Mouse (Mus musculus): Measurements from ENCODE around the gene Isl2. TPM values are rescaled to one million over a fixed set of nuclear protein-coding genes. Genes with fewer than 3 reads are reported as not detected.

Gene Isl2
- polyA plus RNA-seq, 1 experiment = 4.8 TPM

DNA sequence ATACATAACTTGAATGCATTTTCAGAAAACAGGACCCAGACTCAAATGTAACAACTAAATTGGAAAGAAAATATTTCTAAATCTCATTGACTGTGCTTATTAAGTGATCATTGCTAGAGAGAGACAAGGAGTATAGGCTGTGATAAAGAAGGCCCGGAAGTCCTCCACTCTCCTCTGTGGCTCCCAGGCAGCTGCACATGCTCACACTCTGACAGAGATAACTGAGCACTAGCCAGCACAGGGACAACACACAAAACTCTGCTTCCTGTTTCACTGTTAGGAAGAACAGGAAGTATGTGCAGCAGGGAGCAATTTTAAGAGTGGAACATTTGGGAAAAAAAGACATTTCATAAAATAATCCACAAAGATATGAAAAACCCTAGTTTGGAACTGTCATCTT lies 16.5 kb downstream of the Isl2 start:
- Histone ChIP-seq H3K27me3 (ENCODE audit: control insufficient read depth, insufficient read depth, insufficient read length) (no peaks in the 10 kb centered on the region), H3K79me3 (ENCODE audit: low read depth) (no peaks in the 10 kb centered on the region), H3K79me2 (ENCODE audit: control insufficient read depth, insufficient read depth) (no peaks in the 10 kb centered on the region), H3K36me3 (ENCODE audit: control insufficient read depth, insufficient read depth) (no peaks in the 10 kb centered on the region), H3ac (ENCODE audit: control insufficient read depth, insufficient read length, low read depth) (no peak overlapping the region), H3K4me3 (ENCODE audit: insufficient read depth, poor library complexity, severe bottlenecking) (no peak overlapping the region)
- TF ChIP-seq MAX (IDR thresholded peaks at IDR 0.05) (no peak), MYOD1 (IDR thresholded peaks at IDR 0.05; ENCODE audit: control insufficient read depth, insufficient read length, low read depth) (no peak), MYOG (IDR thresholded peaks at IDR 0.05; ENCODE audit: control insufficient read depth, extremely low read depth, insufficient read length) (no peak), CTCF (IDR thresholded peaks at IDR 0.05; ENCODE audit: control insufficient read depth, insufficient read depth, insufficient read length) (no peak), USF1 (IDR thresholded peaks at IDR 0.05; ENCODE audit: low read depth) (no peak), FOSL1 (IDR thresholded peaks at IDR 0.05; ENCODE audit: insufficient read depth, low read length, poor library complexity, severe bottlenecking) (no peak), CEBPB (IDR thresholded peaks at IDR 0.05; ENCODE audit: low read depth) (no peak)

DNA sequence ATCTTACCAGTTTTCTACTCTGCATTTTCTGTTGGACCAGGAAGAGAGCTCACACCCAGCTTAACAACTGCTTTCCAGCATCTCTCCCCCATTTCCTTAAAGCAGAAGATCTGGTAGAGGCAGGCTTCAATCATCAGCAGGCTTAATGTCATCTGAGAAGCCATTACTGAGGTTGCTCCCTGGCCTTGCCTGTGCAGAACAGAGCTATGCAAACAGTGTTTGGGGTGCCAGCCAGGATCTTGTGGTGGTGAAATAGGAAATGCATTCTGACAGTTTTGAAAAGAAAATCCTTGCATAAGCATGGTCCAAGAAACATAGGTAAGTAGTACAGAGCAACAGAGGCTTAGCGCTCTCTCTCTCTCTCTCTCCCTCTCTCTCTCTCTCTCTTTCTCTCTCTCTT lies 22.5 kb downstream of the Isl2 start:
- no peak for TF ChIP-seq CTCF (IDR thresholded peaks at IDR 0.05; ENCODE audit: control insufficient read depth, insufficient read depth, insufficient read length)
- TF ChIP-seq MYOD1 (IDR thresholded peaks at IDR 0.05; ENCODE audit: control insufficient read depth, insufficient read length, low read depth) = no peak
- no peak for TF ChIP-seq CEBPB (IDR thresholded peaks at IDR 0.05; ENCODE audit: low read depth)
- TF ChIP-seq MYOG (IDR thresholded peaks at IDR 0.05; ENCODE audit: control insufficient read depth, extremely low read depth, insufficient read length) = no peak
- no peak for TF ChIP-seq MAX (IDR thresholded peaks at IDR 0.05)
- no peak for TF ChIP-seq USF1 (IDR thresholded peaks at IDR 0.05; ENCODE audit: low read depth)
- TF ChIP-seq FOSL1 (IDR thresholded peaks at IDR 0.05; ENCODE audit: insufficient read depth, low read length, poor library complexity, severe bottlenecking) = no peak
- Histone ChIP-seq H3K27me3 (ENCODE audit: control insufficient read depth, insufficient read depth, insufficient read length) (no peaks in the 10 kb centered on the region), H3K36me3 (ENCODE audit: control insufficient read depth, insufficient read depth) (no peaks in the 10 kb centered on the region), H3K79me3 (ENCODE audit: low read depth) (no peaks in the 10 kb centered on the region), H3K4me3 (ENCODE audit: insufficient read depth, poor library complexity, severe bottlenecking) (no peak overlapping the region), H3ac (ENCODE audit: control insufficient read depth, insufficient read length, low read depth) (no peak overlapping the region), H3K79me2 (ENCODE audit: control insufficient read depth, insufficient read depth) (no peaks in the 10 kb centered on the region)

DNA sequence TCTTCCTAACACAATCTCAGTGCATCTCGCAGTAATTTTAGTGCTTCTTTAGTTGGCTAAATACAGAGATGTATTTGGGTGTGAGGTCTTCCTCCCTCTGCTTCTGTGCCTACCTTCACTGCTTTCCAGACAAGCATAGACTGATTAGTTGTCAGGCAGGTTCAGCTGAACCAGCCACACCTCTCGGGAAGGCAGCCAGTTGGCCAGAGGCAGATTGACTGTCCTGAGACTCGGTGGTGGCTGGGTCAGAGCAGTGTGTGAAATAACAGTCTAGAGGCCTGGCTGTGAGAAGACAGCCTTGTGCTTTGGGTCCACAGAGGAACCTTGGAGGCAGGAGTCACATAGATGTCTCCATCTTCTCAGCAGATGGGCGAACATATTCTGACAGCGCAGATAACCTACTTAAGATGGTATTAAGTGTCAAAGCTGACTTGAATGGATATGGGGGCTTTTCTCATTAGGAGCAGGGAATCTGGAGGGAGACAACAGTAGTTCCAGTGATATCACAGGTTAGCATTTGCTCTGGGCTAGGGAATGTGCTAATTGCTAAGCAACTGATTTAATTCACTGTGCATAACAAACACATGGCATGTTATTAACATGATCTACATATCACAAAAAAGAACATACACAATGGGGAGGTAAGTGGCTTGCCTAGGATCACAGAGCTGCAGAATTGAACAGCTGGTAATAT lies 30.1 kb downstream of the Isl2 start:
- TF ChIP-seq MAX (IDR thresholded peaks at IDR 0.05) (no peak), MYOG (IDR thresholded peaks at IDR 0.05; ENCODE audit: control insufficient read depth, extremely low read depth, insufficient read length) (no peak), USF1 (IDR thresholded peaks at IDR 0.05; ENCODE audit: low read depth) (no peak), FOSL1 (IDR thresholded peaks at IDR 0.05; ENCODE audit: insufficient read depth, low read length, poor library complexity, severe bottlenecking) (no peak), MYOD1 (IDR thresholded peaks at IDR 0.05; ENCODE audit: control insufficient read depth, insufficient read length, low read depth) (no peak), CEBPB (IDR thresholded peaks at IDR 0.05; ENCODE audit: low read depth) (no peak), CTCF (IDR thresholded peaks at IDR 0.05; ENCODE audit: control insufficient read depth, insufficient read depth, insufficient read length) (no peak)
- H3K27me3 ChIP-seq (ENCODE audit: control insufficient read depth, insufficient read depth, insufficient read length) = no peaks in the 10 kb centered on the region
- no peak overlapping the region for H3K4me3 ChIP-seq (ENCODE audit: insufficient read depth, poor library complexity, severe bottlenecking)
- H3ac ChIP-seq (ENCODE audit: control insufficient read depth, insufficient read length, low read depth) = no peak overlapping the region
- no peaks in the 10 kb centered on the region for H3K79me3 ChIP-seq (ENCODE audit: low read depth)
- no peaks in the 10 kb centered on the region for H3K79me2 ChIP-seq (ENCODE audit: control insufficient read depth, insufficient read depth)
- no peaks in the 10 kb centered on the region for H3K36me3 ChIP-seq (ENCODE audit: control insufficient read depth, insufficient read depth)

DNA sequence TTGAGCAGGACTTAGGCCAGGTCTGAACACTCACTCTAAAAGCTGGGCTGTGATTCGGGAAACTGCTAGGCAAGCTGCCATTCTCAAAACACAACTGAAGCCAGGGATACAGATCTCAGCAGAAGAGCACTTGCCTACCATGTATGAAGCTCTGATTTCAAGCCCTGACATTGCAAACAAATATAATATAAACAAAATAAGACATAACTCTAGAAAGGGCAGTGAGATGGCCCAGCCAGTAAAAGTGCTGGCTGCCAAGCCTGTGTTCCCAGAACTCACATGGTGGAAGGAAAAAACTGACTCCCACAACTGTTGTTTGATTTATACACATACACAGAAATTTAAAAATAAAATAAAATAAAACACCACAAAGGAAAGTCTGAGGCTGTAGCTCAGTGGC lies 32.6 kb downstream of the Isl2 start:
- H3K36me3 ChIP-seq (ENCODE audit: control insufficient read depth, insufficient read depth) = no peaks in the 10 kb centered on the region
- no peaks in the 10 kb centered on the region for H3K79me3 ChIP-seq (ENCODE audit: low read depth)
- no peak overlapping the region for H3K4me3 ChIP-seq (ENCODE audit: insufficient read depth, poor library complexity, severe bottlenecking)
- H3K27me3 ChIP-seq (ENCODE audit: control insufficient read depth, insufficient read depth, insufficient read length) = no peaks in the 10 kb centered on the region
- no peak for TF ChIP-seq MYOD1 (IDR thresholded peaks at IDR 0.05; ENCODE audit: control insufficient read depth, insufficient read length, low read depth)
- TF ChIP-seq CEBPB (IDR thresholded peaks at IDR 0.05; ENCODE audit: low read depth) = no peak
- TF ChIP-seq FOSL1 (IDR thresholded peaks at IDR 0.05; ENCODE audit: insufficient read depth, low read length, poor library complexity, severe bottlenecking) = no peak
- no peak for TF ChIP-seq MYOG (IDR thresholded peaks at IDR 0.05; ENCODE audit: control insufficient read depth, extremely low read depth, insufficient read length)
- TF ChIP-seq MAX (IDR thresholded peaks at IDR 0.05) = no peak
- TF ChIP-seq CTCF (IDR thresholded peaks at IDR 0.05; ENCODE audit: control insufficient read depth, insufficient read depth, insufficient read length) = no peak
- TF ChIP-seq USF1 (IDR thresholded peaks at IDR 0.05; ENCODE audit: low read depth) = no peak
- H3ac ChIP-seq (ENCODE audit: control insufficient read depth, insufficient read length, low read depth) = no peak overlapping the region
- no peaks in the 10 kb centered on the region for H3K79me2 ChIP-seq (ENCODE audit: control insufficient read depth, insufficient read depth)

DNA sequence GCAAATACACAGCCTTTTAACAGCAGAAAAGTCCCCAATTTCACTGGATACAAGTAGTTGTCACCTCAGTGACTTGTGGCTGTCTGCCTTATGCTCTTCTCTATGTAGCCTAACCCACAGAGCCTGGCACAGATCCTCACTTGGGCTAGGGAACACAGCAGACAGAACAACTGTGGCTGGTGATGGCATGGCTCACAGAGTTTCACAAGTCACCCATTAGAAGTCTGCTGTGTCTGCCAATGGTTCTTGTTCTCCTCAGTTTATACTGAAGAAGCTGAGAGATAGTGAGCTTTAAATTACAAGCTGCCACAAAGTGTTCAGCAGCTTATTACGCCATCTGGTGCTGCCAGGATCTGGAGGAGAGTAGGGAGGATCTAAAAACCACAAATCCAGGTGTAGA lies 38.1 kb downstream of the Isl2 start:
- no peaks in the 10 kb centered on the region for H3K27me3 ChIP-seq (ENCODE audit: control insufficient read depth, insufficient read depth, insufficient read length)
- no peaks in the 10 kb centered on the region for H3K36me3 ChIP-seq (ENCODE audit: control insufficient read depth, insufficient read depth)
- no peak for TF ChIP-seq CTCF (IDR thresholded peaks at IDR 0.05; ENCODE audit: control insufficient read depth, insufficient read depth, insufficient read length)
- TF ChIP-seq USF1 (IDR thresholded peaks at IDR 0.05; ENCODE audit: low read depth) = no peak
- TF ChIP-seq MYOG (IDR thresholded peaks at IDR 0.05; ENCODE audit: control insufficient read depth, extremely low read depth, insufficient read length) = no peak
- no peak for TF ChIP-seq FOSL1 (IDR thresholded peaks at IDR 0.05; ENCODE audit: insufficient read depth, low read length, poor library complexity, severe bottlenecking)
- no peak for TF ChIP-seq MYOD1 (IDR thresholded peaks at IDR 0.05; ENCODE audit: control insufficient read depth, insufficient read length, low read depth)
- TF ChIP-seq MAX (IDR thresholded peaks at IDR 0.05) = no peak
- no peak for TF ChIP-seq CEBPB (IDR thresholded peaks at IDR 0.05; ENCODE audit: low read depth)
- H3K4me3 ChIP-seq (ENCODE audit: insufficient read depth, poor library complexity, severe bottlenecking) = no peak overlapping the region
- no peaks in the 10 kb centered on the region for H3K79me2 ChIP-seq (ENCODE audit: control insufficient read depth, insufficient read depth)
- no peaks in the 10 kb centered on the region for H3K79me3 ChIP-seq (ENCODE audit: low read depth)
- H3ac ChIP-seq (ENCODE audit: control insufficient read depth, insufficient read length, low read depth) = no peak overlapping the region
